Mouse (Mus musculus) urinary bladder, postnatal 25 days (tissue): Measurements from ENCODE around the gene 1700012B07Rik.

Experiments used
- DNase-seq: peaks from one replicate; pipeline ENCODE4 v3.0.0; 2022; ENCODE audit warnings: low spot score

Gene 1700012B07Rik

DNA sequence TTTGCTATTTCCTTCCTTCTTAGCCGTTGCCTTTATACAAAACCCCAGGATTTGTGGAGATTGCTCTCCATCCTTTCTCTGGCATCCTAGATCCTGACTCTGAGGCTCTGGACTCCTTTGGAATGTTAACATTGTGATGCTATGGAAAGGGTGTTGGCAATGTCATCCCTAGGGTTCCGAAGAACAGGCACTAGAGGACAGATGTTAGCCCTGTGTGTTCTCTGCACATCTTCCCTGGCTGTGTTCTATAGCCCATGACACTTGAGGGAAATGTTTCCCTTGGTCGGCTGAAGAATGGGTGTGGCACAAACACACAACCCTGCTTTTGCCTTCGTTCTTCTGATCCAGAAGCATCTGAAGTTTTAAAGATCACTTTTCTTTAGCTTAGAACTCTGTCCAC lies at the start of gene 1700012B07Rik:
Gene 1700012B07Rik (minus strand): TSS at position 101 of the 400 bp plus-strand sequence.
- DNase-seq: no peak

GRCm38 (mm10) chr11:109876767-109877166 lies 48.9 kb upstream of the 1700012B07Rik start:
- no peak for DNase-seq

DNA sequence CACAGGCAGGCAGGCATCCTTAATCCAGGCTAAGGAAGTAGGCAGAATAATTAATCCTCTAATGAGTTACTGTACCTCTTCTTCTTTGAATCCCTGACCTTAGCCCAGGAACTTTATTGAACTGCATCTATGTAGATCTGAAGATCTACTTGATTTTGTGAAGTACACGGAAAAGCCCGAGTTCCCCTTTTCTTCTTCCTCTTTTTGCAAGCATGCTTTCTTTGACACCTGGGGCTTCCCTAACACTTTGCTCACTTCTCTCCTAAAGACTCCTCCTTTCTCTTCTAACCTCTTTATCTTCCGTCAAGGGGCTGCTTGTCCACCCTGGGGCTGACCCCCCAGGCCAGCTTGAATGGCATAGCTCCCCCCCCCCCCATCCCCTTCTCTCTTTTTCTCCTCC lies 48.0 kb upstream of the 1700012B07Rik start:
- DNase-seq: no peak

- DNase-seq: no peak
These were observed 47.6 kb upstream of the 1700012B07Rik start for GRCm38 (mm10) chr11:109875525-109875802.

- DNase-seq: no peak
These were observed 47.0 kb upstream of the 1700012B07Rik start for GRCm38 (mm10) chr11:109874651-109875524.

GRCm38 (mm10) chr11:109873852-109874610 lies 46.2 kb upstream of the 1700012B07Rik start:
- DNase-seq: no peak

GRCm38 (mm10) chr11:109873161-109873775 lies 45.4 kb upstream of the 1700012B07Rik start:
- no peak for DNase-seq

GRCm38 (mm10) chr11:109872674-109873073 lies 44.8 kb upstream of the 1700012B07Rik start:
- DNase-seq: no peak

DNA sequence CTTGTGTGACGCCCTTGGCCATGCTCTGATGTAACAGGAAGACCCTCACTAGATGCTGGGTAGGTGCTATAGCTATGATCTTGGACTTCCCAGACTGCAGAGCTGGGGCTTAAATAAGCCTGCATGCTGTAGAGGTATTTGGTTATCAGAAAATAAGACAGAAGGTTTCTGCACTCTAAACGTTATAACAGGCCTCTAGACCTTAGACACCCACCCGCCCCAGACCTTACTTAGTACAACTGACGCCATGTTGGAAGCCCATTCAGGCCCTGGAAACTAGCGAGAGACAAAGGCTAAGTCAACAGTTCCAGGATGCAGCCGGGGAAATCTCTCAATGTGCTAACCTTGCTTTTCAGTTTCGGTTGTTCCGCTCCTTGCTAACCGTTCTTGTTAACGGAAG lies 44.2 kb upstream of the 1700012B07Rik start:
- no peak for DNase-seq

DNA sequence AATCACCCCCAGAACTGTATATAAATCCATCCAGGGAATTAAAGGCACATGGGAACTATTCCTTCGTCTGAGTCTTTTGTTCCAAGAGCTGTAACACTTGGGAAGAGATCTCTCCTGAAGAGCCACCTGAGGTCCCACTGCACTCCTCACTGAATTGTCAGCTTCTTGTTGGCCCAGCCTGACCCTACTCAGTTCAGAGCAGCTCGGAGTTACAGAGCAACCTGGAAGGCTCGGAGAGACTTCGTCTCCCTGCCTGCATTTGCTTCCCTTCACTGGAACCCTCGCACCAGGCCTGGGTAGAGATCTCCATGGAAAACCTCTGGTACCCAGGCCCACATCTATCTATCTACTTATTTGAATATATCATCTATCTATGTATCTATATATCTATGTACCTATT lies 40.0 kb upstream of the 1700012B07Rik start:
- DNase-seq: no peak

DNA sequence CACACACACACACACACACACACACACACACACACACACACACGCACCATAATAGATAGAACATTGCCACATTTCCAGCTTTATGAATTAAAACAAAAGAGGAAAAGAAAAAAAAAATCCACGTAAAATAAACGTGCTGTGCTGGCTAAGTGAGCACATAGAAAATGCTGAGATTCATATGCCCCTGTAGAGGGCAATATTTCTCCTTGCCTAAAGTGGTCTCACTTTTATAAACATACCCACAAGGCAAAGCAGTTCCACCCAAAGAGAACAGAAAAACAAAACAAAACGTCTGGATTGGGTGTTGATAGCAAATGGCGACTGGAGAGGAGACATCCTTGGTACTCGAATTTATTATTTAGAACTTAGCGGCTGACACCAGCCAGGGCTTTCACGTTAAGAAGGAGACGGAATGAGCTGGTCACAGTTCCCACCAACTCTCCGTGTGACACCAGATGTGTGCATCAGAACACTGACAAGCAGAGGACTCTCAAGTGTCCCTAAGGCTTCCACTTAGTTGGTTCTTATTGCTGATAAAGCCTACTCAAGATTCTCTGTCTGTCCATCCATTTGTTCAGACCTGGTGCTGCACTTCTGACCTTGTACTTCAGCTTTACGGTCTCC lies 38.8 kb upstream of the 1700012B07Rik start:
- no peak for DNase-seq

- no peak for DNase-seq
These were observed 37.7 kb upstream of the 1700012B07Rik start for GRCm38 (mm10) chr11:109865526-109865925.

DNA sequence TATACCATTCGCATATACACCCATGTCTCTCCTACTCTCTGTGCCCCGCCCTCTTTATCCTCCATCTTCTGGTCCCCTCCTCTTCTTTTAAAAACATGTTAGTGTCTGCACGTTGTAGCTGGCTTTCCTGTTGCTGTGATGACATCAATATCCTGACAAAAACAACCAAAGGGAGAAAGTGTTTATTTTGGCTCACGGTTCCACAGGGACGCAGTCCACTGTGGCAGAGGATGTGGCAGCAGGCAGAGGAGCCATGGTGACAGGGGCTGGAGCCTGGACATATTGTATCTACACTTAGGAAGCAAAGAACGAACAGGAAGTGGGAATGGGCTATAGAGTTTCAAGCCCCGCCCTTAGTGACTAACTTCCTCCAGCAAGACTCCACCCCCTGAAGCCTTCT lies 36.1 kb upstream of the 1700012B07Rik start:
- DNase-seq: no peak

- DNase-seq: peak; percentile 67
These were observed 35.4 kb upstream of the 1700012B07Rik start for GRCm38 (mm10) chr11:109863194-109863746.

GRCm38 (mm10) chr11:109860508-109860907 lies 32.7 kb upstream of the 1700012B07Rik start:
- peak; percentile 91 for DNase-seq

- DNase-seq: no peak
These were observed 32.2 kb upstream of the 1700012B07Rik start for GRCm38 (mm10) chr11:109859939-109860469.

DNA sequence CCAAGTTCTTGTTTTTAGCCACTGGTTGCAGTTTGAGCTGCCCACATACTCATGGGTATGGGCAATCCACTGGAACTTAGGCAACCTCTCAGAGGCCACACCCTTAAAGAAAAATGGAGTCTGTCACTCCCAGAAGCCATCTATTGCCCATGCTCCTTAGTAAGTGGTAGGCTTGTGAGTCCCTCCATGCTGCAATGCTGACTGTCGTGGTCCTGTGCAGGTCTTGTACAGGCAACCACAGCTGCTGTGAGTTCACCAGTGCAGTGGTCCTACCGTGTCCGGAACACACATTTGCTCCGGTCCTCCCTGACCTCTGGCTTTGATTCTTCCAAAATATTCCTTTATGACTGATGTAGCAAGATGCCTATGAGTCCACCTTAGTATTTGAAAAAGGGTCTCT lies 31.6 kb upstream of the 1700012B07Rik start:
- DNase-seq: no peak

GRCm38 (mm10) chr11:109857086-109857485 lies 29.2 kb upstream of the 1700012B07Rik start:
- no peak for DNase-seq

DNA sequence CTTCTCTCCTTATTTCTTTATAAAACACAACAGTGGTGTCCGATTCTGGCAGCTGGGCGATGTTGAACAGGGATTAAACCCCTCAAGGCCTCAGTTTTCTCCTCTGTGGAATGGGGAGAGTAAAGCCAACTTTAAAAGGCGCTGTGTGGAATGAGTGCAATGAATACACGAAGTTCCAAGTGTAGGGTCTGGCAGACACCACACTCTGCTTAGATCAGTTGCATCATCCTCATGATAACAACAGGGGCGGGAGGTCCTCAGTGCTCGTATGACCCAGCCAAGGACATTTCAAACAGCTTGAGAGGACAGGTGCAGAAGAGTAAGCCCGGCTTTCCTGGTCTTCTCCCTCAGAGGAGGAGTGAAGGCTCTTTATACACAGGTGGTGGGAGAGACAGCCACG lies 26.2 kb upstream of the 1700012B07Rik start:
- DNase-seq: no peak

DNA sequence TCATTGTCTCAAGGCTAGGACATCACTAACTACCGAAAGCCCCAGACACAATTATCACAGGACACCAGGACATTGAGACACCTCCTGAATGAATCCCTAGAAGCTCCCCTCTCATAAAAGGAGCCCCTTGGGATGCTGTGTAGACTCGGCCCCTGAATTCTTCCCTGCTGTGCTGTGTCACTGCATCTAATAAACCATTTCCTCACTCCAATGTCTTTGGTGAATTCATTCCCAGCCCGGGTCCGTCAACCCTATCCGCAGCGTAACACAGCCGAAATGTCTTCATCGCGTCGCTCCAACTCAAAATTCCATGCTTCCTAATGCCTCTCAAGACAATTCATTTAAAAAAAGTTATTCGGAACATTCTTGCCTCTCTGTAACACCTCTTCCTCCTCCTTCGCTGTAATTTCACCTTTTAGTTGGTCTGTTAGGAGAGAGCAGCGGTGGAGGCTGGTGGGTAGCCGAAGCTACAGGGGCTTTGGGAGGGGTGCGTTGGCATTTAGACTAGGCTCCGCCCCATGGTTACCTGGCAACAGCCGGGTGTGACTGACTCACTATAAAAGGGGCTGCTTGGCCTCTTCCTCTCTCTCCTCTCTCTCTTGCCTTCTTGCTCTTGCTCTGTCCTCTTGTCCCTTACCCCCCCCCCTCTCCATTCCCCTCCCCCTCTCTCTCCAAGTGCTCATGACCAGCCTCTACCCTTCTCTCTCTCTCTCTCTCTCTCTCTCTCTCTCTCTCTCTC lies 25.6 kb upstream of the 1700012B07Rik start:
- DNase-seq: no peak

GRCm38 (mm10) chr11:109851996-109852395 lies 24.1 kb upstream of the 1700012B07Rik start:
- no peak for DNase-seq
